Mouse (Mus musculus): ENCODE results near the gene Slc4a5. TPM values are rescaled to one million over a fixed set of nuclear protein-coding genes. Genes with fewer than 3 reads are reported as not detected.

Gene Slc4a5
- polyA plus RNA-seq, 1 experiment from 2014 or later, result 0.41 TPM

DNA sequence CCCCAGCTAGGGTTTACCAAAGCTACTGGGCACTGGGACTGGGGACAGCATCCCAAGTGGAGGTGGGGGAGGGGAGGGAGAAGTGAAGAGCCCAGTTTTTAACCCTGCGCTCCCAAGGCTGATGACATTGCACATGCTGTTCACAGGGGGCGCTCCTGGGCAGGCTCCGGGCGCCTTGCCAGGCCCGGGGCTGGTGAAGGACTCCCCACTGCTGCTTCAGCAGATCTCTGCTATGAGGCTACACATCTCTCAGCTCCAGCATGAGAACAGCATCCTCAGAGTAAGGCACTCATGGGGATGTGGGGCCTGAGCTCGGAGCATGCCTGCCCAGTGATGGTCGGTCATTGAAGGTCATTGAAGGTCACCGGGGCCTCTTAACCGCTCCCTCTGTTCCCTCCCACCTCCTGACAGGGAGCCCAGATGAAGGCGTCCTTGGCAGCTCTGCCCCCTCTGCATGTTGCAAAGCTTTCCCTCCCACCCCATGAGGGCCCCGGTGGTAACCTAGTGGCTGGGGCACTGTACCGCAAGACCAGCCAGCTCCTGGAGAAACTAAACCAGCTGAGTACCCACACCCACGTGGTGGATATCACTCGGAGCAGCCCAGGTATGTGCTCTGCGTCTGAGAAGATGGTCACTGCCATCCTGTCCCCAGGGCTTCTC, 22.2 kb upstream of the Slc4a5 start:
- H3K9me3 ChIP-seq, result no peaks in the 10 kb centered on the region
- no peaks in the 10 kb centered on the region for H3K27me3 ChIP-seq (replicated peaks)
- no peak overlapping the region for H3K9ac ChIP-seq
- ATAC-seq (replicated peaks), result no peak
- H3K4me1 ChIP-seq, result no peaks in the 10 kb centered on the region
- no peak overlapping the region for H3K4me2 ChIP-seq
- no peak overlapping the region for H3K27ac ChIP-seq
- H3K4me3 ChIP-seq, result no peak overlapping the region
- WGBS, result 44% methylated on average over 15 of the region's 15 CpGs
- H3K36me3 ChIP-seq (replicated peaks), result peaks cover 75% of the 10 kb centered on the region

DNA sequence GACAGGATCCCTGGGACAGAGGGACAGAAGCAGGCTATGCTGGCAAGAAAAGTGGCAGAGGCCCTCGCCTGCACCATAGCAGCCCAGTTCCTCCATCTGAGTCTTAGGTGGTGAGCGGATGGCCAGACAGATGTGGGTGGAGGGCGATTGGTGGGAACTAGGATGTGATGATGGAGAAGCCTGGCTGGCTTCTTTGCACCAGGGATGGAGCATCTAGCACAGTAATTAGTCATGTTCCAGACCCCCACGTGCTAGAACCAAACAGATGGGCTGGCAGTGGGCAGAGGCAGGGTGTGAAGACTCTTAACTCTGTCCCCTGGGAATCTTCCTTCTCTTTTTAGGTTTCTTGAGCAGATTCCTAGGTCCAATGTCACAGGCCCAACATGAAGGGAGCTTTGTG, 16.3 kb upstream of the Slc4a5 start:
- Histone ChIP-seq H3K27me3 (replicated peaks) (no peaks in the 10 kb centered on the region), H3K4me3 (no peak overlapping the region), H3K27ac (no peak overlapping the region), H3K9me3 (no peaks in the 10 kb centered on the region), H3K9ac (no peak overlapping the region), H3K36me3 (replicated peaks) (peaks cover 21% of the 10 kb centered on the region; the same call in 1 of the 2 replicates), H3K4me2 (no peak overlapping the region), H3K4me1 (no peaks in the 10 kb centered on the region)
- WGBS, result 88% methylated on average over 4 of the region's 4 CpGs
- no peak for ATAC-seq (replicated peaks)

DNA sequence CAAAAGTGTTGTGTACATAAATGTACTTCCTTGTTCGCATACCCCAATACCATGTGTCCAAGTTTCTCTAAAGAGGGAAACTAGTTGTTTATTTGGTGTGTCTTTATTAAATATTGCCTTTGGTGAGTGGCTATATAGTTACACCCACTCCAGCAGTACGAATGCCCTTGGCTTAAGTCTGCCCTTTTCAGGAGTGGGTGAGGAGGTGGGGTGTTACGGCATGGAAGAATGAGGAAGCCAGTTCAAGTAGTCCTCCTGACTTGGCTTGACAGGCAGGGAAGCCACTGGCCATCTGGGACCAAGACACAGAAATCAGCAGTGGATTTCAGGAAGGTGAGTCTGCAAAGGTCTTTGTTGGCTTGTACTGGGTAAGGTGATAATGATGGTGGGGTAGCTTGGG, 13.8 kb upstream of the Slc4a5 start:
- H3K36me3 ChIP-seq (replicated peaks), result 0 out of 2 replicates have a peak, but pooled peaks cover 4% of the 10 kb centered on the region
- H3K27me3 ChIP-seq (replicated peaks), result no peaks in the 10 kb centered on the region
- no peak overlapping the region for H3K27ac ChIP-seq
- H3K4me1 ChIP-seq, result no peaks in the 10 kb centered on the region; the same call in 1 of the 2 replicates
- H3K4me3 ChIP-seq, result no peak overlapping the region
- ATAC-seq (replicated peaks), result no peak
- H3K9ac ChIP-seq, result no peak overlapping the region
- 88% methylated on average over 3 of the region's 3 CpGs for WGBS
- H3K9me3 ChIP-seq, result no peaks in the 10 kb centered on the region
- H3K4me2 ChIP-seq, result no peak overlapping the region

DNA sequence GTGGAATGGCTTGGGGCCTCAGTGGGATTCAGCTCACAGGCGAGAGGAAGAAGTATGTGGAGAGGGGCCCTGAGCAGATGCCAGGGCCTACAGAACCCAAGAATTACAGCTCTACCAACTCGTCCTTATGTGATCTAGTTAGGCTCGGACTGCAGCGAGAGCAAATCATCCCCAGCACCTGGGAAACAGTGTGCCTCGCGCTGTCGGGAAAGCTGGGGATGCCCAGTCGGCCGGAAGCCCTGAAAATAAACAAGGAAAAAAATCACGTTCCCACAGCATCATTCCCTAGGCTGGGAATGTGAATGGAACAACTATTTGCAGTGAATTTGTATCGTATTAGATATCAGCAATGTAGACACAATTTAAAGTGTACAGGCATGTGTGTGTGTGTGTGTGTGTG, 13.3 kb upstream of the Slc4a5 start:
- Histone ChIP-seq H3K9me3 (no peaks in the 10 kb centered on the region), H3K4me3 (no peak overlapping the region), H3K9ac (no peak overlapping the region), H3K27me3 (replicated peaks) (no peaks in the 10 kb centered on the region), H3K27ac (no peak overlapping the region), H3K4me2 (no peak overlapping the region), H3K36me3 (replicated peaks) (0 out of 2 replicates have a peak, but pooled peaks cover under 1% of the 10 kb centered on the region), H3K4me1 (no peaks in the 10 kb centered on the region; the same call in 1 of the 2 replicates)
- no peak for ATAC-seq (replicated peaks)
- 84% methylated on average over 11 of the region's 11 CpGs for WGBS

DNA sequence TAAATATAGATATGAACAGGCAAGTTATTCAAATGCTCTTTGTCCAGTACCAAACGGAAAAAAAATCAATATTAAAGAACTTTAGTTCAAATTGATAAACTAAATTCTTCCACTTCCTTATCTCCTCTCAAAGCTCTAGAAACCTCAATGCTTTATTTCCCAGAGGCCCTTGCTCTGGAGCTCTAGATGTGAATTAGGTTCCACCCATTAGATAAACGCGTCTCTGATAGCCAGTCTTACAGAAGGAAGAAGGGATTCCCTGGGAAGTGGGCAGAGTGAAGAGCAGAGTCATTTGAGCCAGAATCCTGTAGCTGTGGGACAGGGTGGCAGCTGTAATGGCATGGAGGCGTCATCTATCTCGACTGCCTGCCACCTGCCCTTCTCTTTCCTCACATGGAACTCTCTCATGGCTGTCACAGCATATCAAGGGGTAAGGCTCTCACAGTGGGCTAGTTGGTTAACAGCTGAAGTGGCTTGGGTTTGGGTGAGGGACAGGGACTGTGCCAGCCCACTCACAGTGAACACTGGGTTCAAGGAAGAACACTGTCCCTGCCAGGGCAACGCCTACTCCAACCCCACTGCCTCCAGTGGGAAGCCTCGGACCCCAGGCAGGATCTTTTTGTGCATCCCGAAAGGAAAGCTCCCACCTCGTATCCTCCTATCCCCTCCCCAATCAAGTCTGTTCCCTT, 12.1 kb upstream of the Slc4a5 start:
- H3K27ac ChIP-seq, result no peak overlapping the region
- H3K4me1 ChIP-seq, result no peaks in the 10 kb centered on the region; the same call in 1 of the 2 replicates
- H3K4me3 ChIP-seq, result no peak overlapping the region
- no peaks in the 10 kb centered on the region for H3K36me3 ChIP-seq (replicated peaks)
- WGBS, result 68% methylated on average over 9 of the region's 9 CpGs
- H3K27me3 ChIP-seq (replicated peaks), result no peaks in the 10 kb centered on the region
- H3K9me3 ChIP-seq, result no peaks in the 10 kb centered on the region
- ATAC-seq (replicated peaks), result no peak
- no peak overlapping the region for H3K4me2 ChIP-seq
- no peak overlapping the region for H3K9ac ChIP-seq

DNA sequence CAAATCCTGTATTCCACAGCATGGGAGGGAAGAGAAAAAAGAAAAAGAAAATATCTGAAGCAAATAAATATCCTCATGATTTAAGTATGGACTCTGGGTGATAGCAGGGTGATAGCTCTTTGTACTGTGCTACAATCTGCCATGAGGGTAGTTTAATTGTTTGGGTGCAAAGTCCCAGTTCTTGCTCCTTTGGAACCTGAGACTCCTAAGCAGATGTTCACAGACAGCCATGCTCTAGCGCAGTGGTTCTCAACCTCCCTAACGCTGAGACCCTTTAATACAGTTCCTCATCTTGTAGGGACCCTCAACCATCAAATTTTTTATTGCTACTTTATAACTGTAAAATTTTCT, 11.6 kb upstream of the Slc4a5 start:
- no peak for ATAC-seq (replicated peaks)
- Histone ChIP-seq H3K27me3 (replicated peaks) (no peaks in the 10 kb centered on the region), H3K27ac (no peak overlapping the region), H3K36me3 (replicated peaks) (no peaks in the 10 kb centered on the region), H3K4me3 (no peak overlapping the region), H3K9me3 (no peaks in the 10 kb centered on the region), H3K9ac (no peak overlapping the region), H3K4me2 (no peak overlapping the region), H3K4me1 (no peaks in the 10 kb centered on the region; the same call in 1 of the 2 replicates)
- 80% methylated on average over 2 of the region's 2 CpGs for WGBS

DNA sequence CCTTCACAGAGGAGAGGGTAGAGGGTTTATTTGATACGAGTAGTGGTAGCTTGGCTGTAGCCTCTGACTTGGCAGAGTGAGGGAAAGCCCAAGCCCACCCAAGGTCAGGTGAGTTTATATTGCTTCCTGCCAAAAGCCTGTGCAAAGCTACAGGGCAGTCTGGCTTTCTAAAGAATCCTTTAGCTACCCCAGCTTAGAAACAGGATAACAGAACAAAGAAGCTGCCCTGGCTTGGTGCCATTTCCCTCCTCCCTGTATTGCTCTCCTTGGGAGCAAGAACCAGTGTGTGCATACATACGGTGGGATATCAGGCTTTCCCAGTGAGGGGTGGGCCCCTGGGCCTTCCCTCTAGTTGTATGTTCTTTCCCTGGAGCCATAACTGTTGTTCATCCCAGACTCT, 9.1 kb upstream of the Slc4a5 start:
- ATAC-seq (replicated peaks), result no peak
- Histone ChIP-seq H3K4me3 (no peak overlapping the region), H3K27me3 (replicated peaks) (no peaks in the 10 kb centered on the region), H3K27ac (no peak overlapping the region), H3K36me3 (replicated peaks) (no peaks in the 10 kb centered on the region), H3K4me1 (peaks cover 2% of the 10 kb centered on the region), H3K9ac (no peak overlapping the region), H3K9me3 (no peaks in the 10 kb centered on the region), H3K4me2 (no peak overlapping the region)
- WGBS, result 30% methylated on average over 2 of the region's 2 CpGs

DNA sequence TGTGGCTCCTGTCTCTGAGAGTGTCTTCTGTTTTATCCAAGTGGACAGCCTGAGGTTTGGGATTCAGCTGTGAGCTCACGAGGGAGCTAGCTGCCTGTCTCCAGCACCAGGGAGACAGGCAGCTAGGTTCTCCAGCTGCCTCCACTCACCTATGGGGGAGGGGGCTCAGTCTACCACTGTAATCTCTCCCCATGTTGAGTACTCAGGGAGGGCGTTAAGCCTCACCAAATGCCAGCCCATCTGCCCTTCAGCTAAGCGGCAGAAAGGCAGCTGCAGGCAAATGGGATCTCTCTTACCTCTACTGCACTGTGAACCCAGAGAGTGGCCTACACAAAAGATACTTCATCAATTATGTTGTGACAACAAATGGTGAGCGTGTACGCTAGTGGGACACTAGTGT, 8.1 kb upstream of the Slc4a5 start:
- no peak for ATAC-seq (replicated peaks)
- Histone ChIP-seq H3K27me3 (replicated peaks) (no peaks in the 10 kb centered on the region), H3K4me3 (no peak overlapping the region), H3K4me1 (peaks cover 3% of the 10 kb centered on the region), H3K27ac (no peak overlapping the region), H3K4me2 (no peak overlapping the region), H3K36me3 (replicated peaks) (no peaks in the 10 kb centered on the region), H3K9me3 (no peaks in the 10 kb centered on the region), H3K9ac (no peak overlapping the region)
- 26% methylated on average over 5 of the region's 5 CpGs for WGBS

DNA sequence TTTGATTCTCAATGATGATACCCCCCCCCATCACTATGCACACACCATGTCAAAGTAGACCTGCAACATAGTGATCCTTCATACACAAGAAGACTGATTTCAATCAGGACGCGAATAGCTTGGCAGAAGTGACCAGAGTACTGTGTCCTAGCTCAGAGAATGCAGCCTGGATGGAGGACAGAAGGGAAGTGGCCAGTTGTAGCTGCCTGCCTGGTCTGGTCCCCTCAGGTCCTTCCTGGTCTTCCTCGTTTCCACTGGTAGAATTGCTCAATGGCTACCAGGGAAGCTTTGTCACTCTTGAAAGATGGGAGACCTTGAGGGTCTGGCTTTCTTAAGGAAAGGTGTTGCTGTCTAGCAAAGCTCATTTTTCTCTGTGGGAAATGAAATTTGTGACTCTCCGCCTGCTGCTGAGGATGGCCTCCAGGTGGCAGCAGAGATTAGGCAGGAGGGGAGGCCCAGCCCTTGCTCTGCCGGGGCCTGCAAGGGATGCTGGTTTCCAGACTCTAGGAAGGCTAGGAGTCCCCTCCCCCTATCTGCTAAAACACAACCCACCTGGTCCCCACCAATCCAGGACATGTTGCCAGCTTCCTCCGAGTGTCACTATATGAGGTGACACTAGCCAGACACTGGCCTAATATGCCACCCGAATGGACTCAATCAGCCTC, 4.5 kb upstream of the Slc4a5 start:
- H3K4me1 ChIP-seq, result peaks cover 3% of the 10 kb centered on the region
- H3K4me3 ChIP-seq, result no peak overlapping the region
- no peak overlapping the region for H3K9ac ChIP-seq
- no peak overlapping the region for H3K4me2 ChIP-seq
- WGBS, result 16% methylated on average over 7 of the region's 7 CpGs
- H3K9me3 ChIP-seq, result no peaks in the 10 kb centered on the region
- H3K27me3 ChIP-seq (replicated peaks), result no peaks in the 10 kb centered on the region
- peak overlapping the region; percentile 32; the same call in 1 of the 2 replicates for H3K27ac ChIP-seq
- H3K36me3 ChIP-seq (replicated peaks), result no peaks in the 10 kb centered on the region
- ATAC-seq (replicated peaks), result peak; percentile 93

DNA sequence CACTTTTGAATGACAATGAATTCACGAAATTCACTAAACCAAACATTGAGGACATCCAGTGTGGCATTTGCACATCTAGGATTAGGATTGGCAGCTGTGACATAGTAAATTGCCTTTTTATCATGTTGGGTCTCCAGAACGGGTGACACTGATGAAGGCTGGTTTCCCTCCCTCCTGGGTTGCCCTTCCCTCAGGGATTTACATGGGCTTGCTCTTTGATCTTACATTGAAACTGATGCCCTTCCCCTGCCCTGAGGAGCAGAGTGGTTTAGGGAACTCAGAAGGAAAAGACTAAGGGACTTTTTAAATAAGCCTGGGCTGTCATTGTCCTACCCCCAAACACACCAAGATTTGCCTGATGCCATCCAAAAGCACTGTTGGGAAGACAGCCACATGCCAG, 11.9 kb downstream of the Slc4a5 start:
- ATAC-seq (replicated peaks), result no peak
- peaks cover 11% of the 10 kb centered on the region; the same call in 1 of the 2 replicates for H3K27me3 ChIP-seq (replicated peaks)
- WGBS, result 38% methylated on average over 2 of the region's 2 CpGs
- no peak overlapping the region for H3K4me3 ChIP-seq
- no peaks in the 10 kb centered on the region for H3K9me3 ChIP-seq
- no peaks in the 10 kb centered on the region for H3K36me3 ChIP-seq (replicated peaks)
- no peak overlapping the region for H3K4me2 ChIP-seq
- no peak overlapping the region for H3K9ac ChIP-seq
- no peak overlapping the region for H3K27ac ChIP-seq
- peaks cover 8% of the 10 kb centered on the region; the same call in 1 of the 2 replicates for H3K4me1 ChIP-seq

DNA sequence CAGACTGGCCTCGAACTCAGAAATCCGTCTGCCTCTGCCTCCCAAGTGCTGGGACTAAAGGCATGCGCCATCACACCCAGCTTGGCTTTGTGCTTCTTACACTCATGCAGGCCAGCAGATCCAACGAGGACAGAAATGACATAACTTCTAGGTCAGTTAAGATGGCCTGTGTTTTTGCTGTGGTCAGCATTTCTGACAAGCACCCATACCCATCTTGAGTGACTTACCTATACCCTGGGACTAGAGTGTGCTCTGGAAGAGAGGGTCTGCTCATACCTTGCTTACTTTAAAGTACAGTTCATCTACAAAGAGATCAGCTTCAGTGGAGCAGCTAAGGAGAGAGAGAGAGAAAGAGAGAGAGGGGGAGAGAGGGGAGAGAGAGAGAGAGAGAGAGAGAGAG, 13.7 kb downstream of the Slc4a5 start:
- H3K9me3 ChIP-seq, result no peaks in the 10 kb centered on the region
- no peak overlapping the region for H3K4me3 ChIP-seq
- no peak for ATAC-seq (replicated peaks)
- no peaks in the 10 kb centered on the region for H3K36me3 ChIP-seq (replicated peaks)
- H3K9ac ChIP-seq, result no peak overlapping the region
- H3K27ac ChIP-seq, result no peak overlapping the region
- WGBS, result 85% methylated on average over 4 of the region's 4 CpGs
- H3K4me2 ChIP-seq, result no peak overlapping the region
- peaks cover 11% of the 10 kb centered on the region; the same call in 1 of the 2 replicates for H3K27me3 ChIP-seq (replicated peaks)
- peaks cover 11% of the 10 kb centered on the region; the same call in 1 of the 2 replicates for H3K4me1 ChIP-seq

DNA sequence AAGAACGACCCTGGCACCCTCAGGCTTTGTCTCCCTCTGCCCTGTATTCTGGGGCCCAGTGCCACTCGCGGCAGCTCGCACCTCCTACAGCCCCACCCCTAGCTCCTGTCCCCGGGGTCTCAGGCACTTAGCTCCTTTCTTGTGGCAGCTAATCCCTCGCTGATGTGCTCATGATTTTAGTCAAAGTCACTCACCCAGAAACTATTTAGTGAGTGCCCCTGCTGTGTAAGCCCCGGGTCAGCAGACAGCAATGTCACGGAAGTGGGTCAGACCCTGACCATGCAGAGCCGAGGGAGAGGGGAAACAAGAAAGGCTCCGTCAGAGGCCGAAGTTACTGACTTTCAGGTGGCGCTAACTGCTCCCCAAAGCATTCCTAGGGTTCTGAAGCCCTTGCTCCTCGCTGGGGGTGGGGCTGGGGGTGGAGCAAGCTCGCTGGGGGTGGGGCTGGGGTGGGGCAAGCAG, 14.7 kb downstream of the Slc4a5 start:
- 2% methylated on average over 14 of the region's 14 CpGs for WGBS
- H3K27ac ChIP-seq, result no peak overlapping the region
- no peak overlapping the region for H3K4me3 ChIP-seq
- H3K4me2 ChIP-seq, result peak overlapping the region; percentile 8
- ATAC-seq (replicated peaks), result no peak
- H3K9ac ChIP-seq, result no peak overlapping the region
- peaks cover 15% of the 10 kb centered on the region; the same call in 1 of the 2 replicates for H3K27me3 ChIP-seq (replicated peaks)
- no peaks in the 10 kb centered on the region for H3K36me3 ChIP-seq (replicated peaks)
- no peaks in the 10 kb centered on the region for H3K9me3 ChIP-seq
- H3K4me1 ChIP-seq, result peaks cover 11% of the 10 kb centered on the region; the same call in 1 of the 2 replicates

All from midbrain, embryonic 15.5 days (tissue).